Mouse (Mus musculus): ENCODE data around the gene Ptprd. TPM values are rescaled to one million over a fixed set of nuclear protein-coding genes. Genes with fewer than 3 reads are reported as not detected.

Ptprd gene
- polyA plus RNA-seq, 1 experiment from 2014 or later: 21.0 TPM

GRCm38 (mm10) chr4:77664761-77665160 is 547.0 kb downstream of the Ptprd start:
- H3K9ac ChIP-seq (ENCODE audit: low read length): no peak overlapping the region
- H3K27ac ChIP-seq (replicated peaks; ENCODE audit: low read depth, low read length): no peak overlapping the region
- no peak overlapping the region for H3K4me2 ChIP-seq (ENCODE audit: low read depth, severe bottlenecking)
- WGBS: 95% methylated on average over 2 of the region's 2 CpGs
- H3K9me3 ChIP-seq (ENCODE audit: control insufficient read depth, low read length): no peaks in the 10 kb centered on the region
- DNase-seq (ENCODE audit: low spot score) (no peak), ATAC-seq (ENCODE audit: insufficient number of reproducible peaks, low FRiP score, low TSS enrichment, low read depth) (no peak)
- H3K36me3 ChIP-seq (ENCODE audit: control insufficient read depth, insufficient read depth, low read length): no peaks in the 10 kb centered on the region
- no peak overlapping the region for H3K4me3 ChIP-seq (ENCODE audit: low read depth, low read length)
- H3K27me3 ChIP-seq (ENCODE audit: control insufficient read depth, insufficient read depth, low read length): no peaks in the 10 kb centered on the region
- no peaks in the 10 kb centered on the region for H3K4me1 ChIP-seq (ENCODE audit: control insufficient read depth, insufficient read depth, low read length)

- no peak overlapping the region for H3K4me2 ChIP-seq (ENCODE audit: low read depth, severe bottlenecking)
- no peaks in the 10 kb centered on the region for H3K4me1 ChIP-seq (ENCODE audit: control insufficient read depth, insufficient read depth, low read length)
- ATAC-seq (ENCODE audit: insufficient number of reproducible peaks, low FRiP score, low TSS enrichment, low read depth) (no peak), DNase-seq (ENCODE audit: low spot score) (no peak)
- H3K9ac ChIP-seq (ENCODE audit: low read length): no peak overlapping the region
- no peaks in the 10 kb centered on the region for H3K27me3 ChIP-seq (ENCODE audit: control insufficient read depth, insufficient read depth, low read length)
- 87% methylated on average over 1 of the region's 1 CpGs for WGBS
- H3K9me3 ChIP-seq (ENCODE audit: control insufficient read depth, low read length): no peaks in the 10 kb centered on the region
- H3K4me3 ChIP-seq (ENCODE audit: low read depth, low read length): no peak overlapping the region
- no peak overlapping the region for H3K27ac ChIP-seq (replicated peaks; ENCODE audit: low read depth, low read length)
- H3K36me3 ChIP-seq (ENCODE audit: control insufficient read depth, insufficient read depth, low read length): no peaks in the 10 kb centered on the region
Measured at GRCm38 (mm10) chr4:77662309-77662708, 549.5 kb downstream of the Ptprd start.

GRCm38 (mm10) chr4:77655669-77656068 is 556.1 kb downstream of the Ptprd start:
- Histone ChIP-seq H3K36me3 (ENCODE audit: control insufficient read depth, insufficient read depth, low read length) (no peaks in the 10 kb centered on the region), H3K9ac (ENCODE audit: low read length) (no peak overlapping the region), H3K27me3 (ENCODE audit: control insufficient read depth, insufficient read depth, low read length) (no peaks in the 10 kb centered on the region), H3K4me1 (ENCODE audit: control insufficient read depth, insufficient read depth, low read length) (no peaks in the 10 kb centered on the region), H3K4me3 (ENCODE audit: low read depth, low read length) (no peak overlapping the region), H3K27ac (replicated peaks; ENCODE audit: low read depth, low read length) (no peak overlapping the region), H3K4me2 (ENCODE audit: low read depth, severe bottlenecking) (no peak overlapping the region), H3K9me3 (ENCODE audit: control insufficient read depth, low read length) (no peaks in the 10 kb centered on the region)
- DNase-seq (ENCODE audit: low spot score): no peak
- WGBS: 87% methylated on average over 1 of the region's 1 CpGs
- ATAC-seq (ENCODE audit: insufficient number of reproducible peaks, low FRiP score, low TSS enrichment, low read depth): no peak

GRCm38 (mm10) chr4:77649615-77650325 is 562.0 kb downstream of the Ptprd start:
- Histone ChIP-seq H3K9ac (ENCODE audit: low read length) (no peak overlapping the region), H3K4me2 (ENCODE audit: low read depth, severe bottlenecking) (no peak overlapping the region), H3K9me3 (ENCODE audit: control insufficient read depth, low read length) (no peaks in the 10 kb centered on the region), H3K4me1 (ENCODE audit: control insufficient read depth, insufficient read depth, low read length) (no peaks in the 10 kb centered on the region), H3K27ac (replicated peaks; ENCODE audit: low read depth, low read length) (no peak overlapping the region), H3K27me3 (ENCODE audit: control insufficient read depth, insufficient read depth, low read length) (no peaks in the 10 kb centered on the region), H3K4me3 (ENCODE audit: low read depth, low read length) (no peak overlapping the region), H3K36me3 (ENCODE audit: control insufficient read depth, insufficient read depth, low read length) (no peaks in the 10 kb centered on the region)
- ATAC-seq (ENCODE audit: insufficient number of reproducible peaks, low FRiP score, low TSS enrichment, low read depth): no peak
- WGBS: 82% methylated on average over 3 of the region's 3 CpGs
- no peak for DNase-seq (ENCODE audit: low spot score)

- Histone ChIP-seq H3K9me3 (ENCODE audit: control insufficient read depth, low read length) (no peaks in the 10 kb centered on the region), H3K27ac (replicated peaks; ENCODE audit: low read depth, low read length) (no peak overlapping the region), H3K4me3 (ENCODE audit: low read depth, low read length) (no peak overlapping the region), H3K4me2 (ENCODE audit: low read depth, severe bottlenecking) (no peak overlapping the region), H3K36me3 (ENCODE audit: control insufficient read depth, insufficient read depth, low read length) (no peaks in the 10 kb centered on the region), H3K27me3 (ENCODE audit: control insufficient read depth, insufficient read depth, low read length) (no peaks in the 10 kb centered on the region), H3K4me1 (ENCODE audit: control insufficient read depth, insufficient read depth, low read length) (no peaks in the 10 kb centered on the region), H3K9ac (ENCODE audit: low read length) (no peak overlapping the region)
- ATAC-seq (ENCODE audit: insufficient number of reproducible peaks, low FRiP score, low TSS enrichment, low read depth): no peak
- no peak for DNase-seq (ENCODE audit: low spot score)
- 92% methylated on average over 2 of the region's 2 CpGs for WGBS
Measured at GRCm38 (mm10) chr4:77648911-77649310, 562.9 kb downstream of the Ptprd start.

GRCm38 (mm10) chr4:77647451-77648137 is 564.2 kb downstream of the Ptprd start:
- Histone ChIP-seq H3K9me3 (ENCODE audit: control insufficient read depth, low read length) (no peaks in the 10 kb centered on the region), H3K4me1 (ENCODE audit: control insufficient read depth, insufficient read depth, low read length) (no peaks in the 10 kb centered on the region), H3K36me3 (ENCODE audit: control insufficient read depth, insufficient read depth, low read length) (no peaks in the 10 kb centered on the region), H3K4me3 (ENCODE audit: low read depth, low read length) (no peak overlapping the region), H3K9ac (ENCODE audit: low read length) (no peak overlapping the region), H3K27me3 (ENCODE audit: control insufficient read depth, insufficient read depth, low read length) (no peaks in the 10 kb centered on the region), H3K4me2 (ENCODE audit: low read depth, severe bottlenecking) (no peak overlapping the region), H3K27ac (replicated peaks; ENCODE audit: low read depth, low read length) (no peak overlapping the region)
- ATAC-seq (ENCODE audit: insufficient number of reproducible peaks, low FRiP score, low TSS enrichment, low read depth) (no peak), DNase-seq (ENCODE audit: low spot score) (no peak)
- 92% methylated on average over 5 of the region's 5 CpGs for WGBS

GRCm38 (mm10) chr4:77644435-77644834 is 567.3 kb downstream of the Ptprd start:
- no peaks in the 10 kb centered on the region for H3K27me3 ChIP-seq (ENCODE audit: control insufficient read depth, insufficient read depth, low read length)
- no peak overlapping the region for H3K9ac ChIP-seq (ENCODE audit: low read length)
- no peak overlapping the region for H3K27ac ChIP-seq (replicated peaks; ENCODE audit: low read depth, low read length)
- H3K4me2 ChIP-seq (ENCODE audit: low read depth, severe bottlenecking): no peak overlapping the region
- H3K4me3 ChIP-seq (ENCODE audit: low read depth, low read length): no peak overlapping the region
- H3K9me3 ChIP-seq (ENCODE audit: control insufficient read depth, low read length): no peaks in the 10 kb centered on the region
- no peak for ATAC-seq (ENCODE audit: insufficient number of reproducible peaks, low FRiP score, low TSS enrichment, low read depth)
- H3K36me3 ChIP-seq (ENCODE audit: control insufficient read depth, insufficient read depth, low read length): no peaks in the 10 kb centered on the region
- no peak for DNase-seq (ENCODE audit: low spot score)
- H3K4me1 ChIP-seq (ENCODE audit: control insufficient read depth, insufficient read depth, low read length): no peaks in the 10 kb centered on the region

- Histone ChIP-seq H3K4me3 (ENCODE audit: low read depth, low read length) (no peak overlapping the region), H3K4me1 (ENCODE audit: control insufficient read depth, insufficient read depth, low read length) (no peaks in the 10 kb centered on the region), H3K27ac (replicated peaks; ENCODE audit: low read depth, low read length) (no peak overlapping the region), H3K36me3 (ENCODE audit: control insufficient read depth, insufficient read depth, low read length) (no peaks in the 10 kb centered on the region), H3K9me3 (ENCODE audit: control insufficient read depth, low read length) (no peaks in the 10 kb centered on the region), H3K27me3 (ENCODE audit: control insufficient read depth, insufficient read depth, low read length) (no peaks in the 10 kb centered on the region), H3K9ac (ENCODE audit: low read length) (no peak overlapping the region), H3K4me2 (ENCODE audit: low read depth, severe bottlenecking) (no peak overlapping the region)
- no peak for ATAC-seq (ENCODE audit: insufficient number of reproducible peaks, low FRiP score, low TSS enrichment, low read depth)
- DNase-seq (ENCODE audit: low spot score): no peak
- WGBS: 85% methylated on average over 7 of the region's 7 CpGs
Measured at GRCm38 (mm10) chr4:77640022-77640421, 571.7 kb downstream of the Ptprd start.
